Mouse (Mus musculus) thymus, postnatal 4 days (tissue): ENCODE measurements around the gene Sema4d.
A peak's percentile ranks its signal among the peaks of the same experiment; 100 is the strongest.

Source experiments
- DNase-seq: peaks from one replicate; pipeline ENCODE4 v3.0.0; 2021

Gene Sema4d

DNA sequence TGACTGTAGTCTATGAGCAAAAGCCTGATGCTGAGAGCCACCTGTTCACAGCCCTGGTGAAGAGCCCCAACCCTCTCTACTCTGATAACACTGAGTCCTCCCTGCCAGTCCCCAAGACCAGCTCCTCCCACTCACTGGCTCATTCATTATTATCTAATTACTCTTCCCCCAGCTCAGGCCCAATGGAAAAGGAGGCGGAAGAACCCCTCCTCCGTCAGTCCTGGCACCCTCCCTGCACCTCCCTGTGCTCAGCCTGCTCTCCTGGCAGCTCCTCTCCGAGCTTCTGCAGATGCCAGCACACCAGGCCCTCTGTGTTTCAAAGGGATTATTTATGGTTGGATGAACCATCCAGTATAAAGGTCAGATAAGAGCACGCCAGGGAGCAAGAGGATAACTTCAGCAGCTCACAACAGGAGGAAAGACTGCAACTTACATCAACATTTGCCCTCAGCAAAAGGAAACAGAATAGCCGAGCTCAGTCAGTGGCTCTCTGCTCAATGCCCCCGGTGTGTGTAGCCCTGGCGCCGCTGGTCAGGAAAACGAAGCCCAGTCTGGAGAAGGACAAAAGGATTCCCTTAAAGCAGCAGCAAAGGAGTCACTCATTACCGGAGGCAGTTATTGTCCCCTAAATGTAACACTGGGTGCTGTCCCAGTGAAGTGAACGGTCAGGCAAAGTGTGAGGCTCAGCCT lies 16.4 kb downstream of the Sema4d start:
- DNase-seq = no peak

DNA sequence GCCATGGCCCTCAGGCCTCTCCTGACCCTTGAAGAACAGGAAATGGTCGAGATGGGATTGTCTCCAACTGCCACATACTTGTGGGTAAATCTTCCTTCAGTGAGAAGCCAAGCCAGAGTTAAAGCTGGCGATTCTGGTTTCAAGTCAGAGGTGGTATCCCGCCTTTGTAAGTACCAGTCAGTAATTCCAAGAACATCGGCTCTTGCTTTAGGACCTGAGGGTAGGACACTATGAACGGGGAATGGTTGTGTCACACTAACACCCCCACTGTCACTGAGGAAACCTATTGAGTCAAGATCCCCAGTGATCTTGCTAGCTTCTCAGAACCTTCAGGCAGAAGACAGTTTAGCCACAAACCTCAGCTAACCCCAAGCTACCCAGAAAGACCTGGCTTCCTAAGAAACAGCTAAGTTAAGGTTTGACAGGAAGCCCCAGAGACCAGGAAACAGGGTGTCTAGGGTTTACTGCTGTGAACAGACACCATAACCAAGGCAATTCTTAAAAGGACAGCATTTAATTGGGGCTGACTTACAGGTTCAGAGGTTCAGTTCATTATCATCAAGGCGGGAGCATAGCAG lies 17.3 kb downstream of the Sema4d start:
- DNase-seq = no peak

DNA sequence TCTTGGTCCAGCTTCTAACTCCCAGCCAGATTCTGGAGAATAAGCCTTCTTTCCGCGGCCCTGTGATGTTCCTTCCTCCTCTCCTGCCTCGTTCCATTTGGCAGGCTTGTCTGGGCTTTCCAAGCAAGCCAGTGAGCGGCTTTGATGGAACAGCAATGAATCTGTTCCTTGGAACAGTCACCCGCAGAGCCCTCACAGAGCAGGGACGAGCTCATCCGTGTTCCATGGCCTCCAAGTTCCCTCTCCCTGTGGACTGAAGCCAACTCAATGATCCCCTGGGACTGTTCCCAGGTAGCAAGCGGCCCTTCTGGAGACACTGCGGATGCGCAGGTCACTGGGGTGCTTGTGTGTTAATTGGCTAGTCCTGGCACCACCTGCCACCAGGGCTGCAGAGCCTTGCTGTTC lies 21.7 kb downstream of the Sema4d start:
- no peak for DNase-seq

- DNase-seq = no peak
These were observed 22.7 kb downstream of the Sema4d start for GRCm38 (mm10) chr13:51770647-51771427.

DNA sequence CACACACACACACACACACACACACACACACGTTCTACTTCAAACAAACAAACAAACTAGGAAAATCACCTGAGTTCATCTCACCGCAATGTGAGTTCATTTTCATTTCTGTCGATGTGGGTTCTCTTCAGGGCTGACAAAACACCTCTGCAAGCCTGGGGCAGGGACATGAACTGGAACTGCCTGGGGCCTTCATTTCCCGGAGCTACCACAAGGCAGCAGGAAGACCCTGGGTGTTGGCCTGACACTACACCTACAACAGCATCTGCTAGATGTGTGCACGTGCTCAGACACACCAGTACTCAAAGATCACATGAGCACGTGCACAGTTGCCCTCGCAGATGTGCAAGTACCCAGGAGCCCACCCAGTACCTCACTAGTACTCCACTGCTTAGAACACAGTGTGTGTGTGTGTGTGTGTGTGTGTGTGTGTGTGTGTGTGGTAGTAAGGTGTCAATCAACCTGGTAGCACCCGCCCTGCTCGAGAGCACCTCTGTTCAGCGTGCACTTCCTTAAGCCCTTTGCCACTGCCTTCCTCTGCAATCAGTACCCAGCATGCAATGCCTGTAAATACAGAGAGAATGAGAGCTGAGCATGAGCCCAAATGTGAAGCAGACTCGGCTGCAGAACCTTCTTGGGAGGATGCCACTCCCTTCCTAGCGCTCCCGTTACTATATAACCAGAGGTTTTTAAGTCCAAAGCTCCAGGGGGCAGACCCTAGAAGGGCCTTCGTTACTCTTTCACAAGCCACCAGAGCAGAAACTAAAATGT lies 25.4 kb downstream of the Sema4d start:
- DNase-seq = peak; percentile 75

GRCm38 (mm10) chr13:51767513-51767912 lies 26.0 kb downstream of the Sema4d start:
- peak; percentile 71 for DNase-seq

GRCm38 (mm10) chr13:51766756-51767155 lies 26.8 kb downstream of the Sema4d start:
- no peak for DNase-seq

- DNase-seq = no peak
These were observed 28.2 kb downstream of the Sema4d start for GRCm38 (mm10) chr13:51765369-51765768.

DNA sequence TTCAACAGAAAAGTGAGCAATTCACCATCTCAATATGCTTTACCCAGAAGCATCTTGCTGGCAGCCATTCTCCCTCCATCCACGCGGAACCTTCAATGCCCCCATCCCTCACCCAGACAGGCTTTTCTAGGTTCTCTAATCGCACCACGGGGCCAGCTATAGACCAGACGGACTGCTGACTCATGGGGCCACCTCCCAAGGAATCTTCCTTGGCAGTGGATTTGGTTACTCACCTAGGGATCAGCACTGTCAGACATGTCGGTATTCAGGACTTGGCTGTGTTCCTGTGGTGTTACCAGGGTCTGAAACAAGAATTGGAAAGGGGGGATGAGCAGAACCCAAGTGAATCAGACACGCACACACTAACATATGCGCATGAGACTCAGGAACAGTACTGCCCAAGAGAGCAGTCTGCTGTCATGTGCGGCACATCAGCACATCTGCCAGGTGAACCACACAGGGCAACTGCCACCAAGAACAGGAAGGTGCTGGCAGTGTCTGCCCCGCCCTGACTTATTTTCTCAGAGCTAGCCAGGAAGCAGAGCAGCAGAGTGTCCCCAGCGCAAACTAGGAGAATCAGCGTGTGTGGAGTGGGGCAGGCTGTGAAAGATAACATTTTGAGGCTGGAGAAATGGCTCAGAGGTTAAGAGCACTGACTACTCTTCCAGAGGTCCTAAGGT lies 30.4 kb downstream of the Sema4d start:
- DNase-seq = peak; percentile 78

DNA sequence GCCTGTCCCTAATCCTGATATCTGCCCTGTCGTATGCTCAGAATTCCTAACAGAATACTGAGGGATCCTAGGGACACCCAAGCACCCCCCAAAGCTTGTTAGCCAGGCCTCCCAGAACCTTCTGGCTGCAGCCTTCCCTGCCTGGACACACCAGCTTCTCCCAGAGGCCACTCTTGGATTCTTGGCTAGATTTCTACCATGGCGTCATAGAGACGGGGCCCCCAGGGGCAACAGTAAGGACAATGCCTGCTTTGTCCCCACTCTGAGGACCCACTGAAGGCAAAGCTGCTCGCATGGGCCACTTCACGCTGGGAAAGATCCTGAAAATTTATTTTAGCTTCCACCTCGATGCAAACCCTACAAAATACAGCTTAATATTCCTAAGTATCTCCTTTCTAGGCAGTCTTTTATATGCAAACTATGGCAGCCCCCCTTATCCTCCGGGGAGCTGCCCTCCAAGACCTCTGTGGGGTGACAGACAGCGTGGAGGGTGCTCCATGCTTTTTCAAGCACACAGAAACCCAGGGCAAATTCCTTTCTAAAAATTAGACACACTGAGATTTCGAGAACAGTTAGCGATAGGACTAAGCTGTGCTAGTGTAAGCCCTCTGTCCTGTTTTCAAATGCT lies 32.2 kb downstream of the Sema4d start:
- DNase-seq = no peak

DNA sequence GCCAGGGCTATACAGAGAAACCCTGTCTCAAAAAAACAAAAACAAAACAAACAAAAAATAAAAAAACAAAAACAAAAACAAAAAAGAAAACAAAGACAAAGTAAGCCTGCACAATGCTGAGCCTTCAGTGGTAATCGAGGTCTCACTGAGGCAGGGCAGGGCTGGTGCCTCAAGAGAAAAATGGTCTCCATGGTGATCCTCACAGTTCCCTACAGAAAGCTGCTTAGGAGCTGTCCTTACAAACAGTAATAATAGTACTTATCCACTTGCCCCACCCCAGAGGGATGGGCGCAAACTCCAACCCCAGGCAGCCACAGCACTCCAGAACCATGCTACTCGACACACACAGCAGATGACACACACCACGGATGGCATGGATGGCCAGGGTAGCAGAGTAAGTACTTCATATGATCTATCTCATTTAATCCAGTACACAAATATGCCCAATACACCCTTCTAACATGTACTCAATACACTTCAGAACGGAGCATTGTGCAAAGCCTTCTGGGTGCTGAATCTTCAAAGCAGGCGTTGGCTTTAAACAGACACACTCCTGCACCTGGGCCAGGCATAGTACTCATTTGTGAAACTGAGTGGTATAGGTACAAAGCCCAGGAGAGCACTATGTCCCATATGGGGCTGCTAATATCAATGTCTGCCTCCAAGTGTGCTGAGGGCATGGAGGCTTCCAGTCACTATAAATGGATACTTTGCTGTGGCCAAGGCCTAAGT lies 34.1 kb downstream of the Sema4d start:
- peak; percentile 57 for DNase-seq

DNA sequence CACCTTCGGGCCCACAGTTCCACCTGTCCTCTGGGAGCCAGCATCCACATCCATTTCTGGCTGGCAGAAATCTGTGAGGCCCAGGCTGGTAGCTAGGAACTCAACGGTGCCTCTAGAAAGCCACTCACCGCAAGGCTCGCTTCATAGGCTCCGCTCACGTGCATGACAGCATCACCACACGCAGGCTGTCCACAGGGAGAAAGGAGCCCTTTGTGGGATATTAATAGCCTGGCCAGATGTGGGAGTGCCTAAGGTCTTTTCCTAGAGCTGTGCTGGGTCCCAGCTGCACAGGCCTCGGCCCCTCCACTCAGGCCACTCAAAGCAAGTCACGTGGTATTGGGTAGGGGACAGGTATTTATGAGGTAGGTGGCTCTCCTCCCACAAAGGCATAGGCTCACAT lies 35.1 kb downstream of the Sema4d start:
- no peak for DNase-seq

GRCm38 (mm10) chr13:51757099-51757498 lies 36.4 kb downstream of the Sema4d start:
- DNase-seq = no peak

DNA sequence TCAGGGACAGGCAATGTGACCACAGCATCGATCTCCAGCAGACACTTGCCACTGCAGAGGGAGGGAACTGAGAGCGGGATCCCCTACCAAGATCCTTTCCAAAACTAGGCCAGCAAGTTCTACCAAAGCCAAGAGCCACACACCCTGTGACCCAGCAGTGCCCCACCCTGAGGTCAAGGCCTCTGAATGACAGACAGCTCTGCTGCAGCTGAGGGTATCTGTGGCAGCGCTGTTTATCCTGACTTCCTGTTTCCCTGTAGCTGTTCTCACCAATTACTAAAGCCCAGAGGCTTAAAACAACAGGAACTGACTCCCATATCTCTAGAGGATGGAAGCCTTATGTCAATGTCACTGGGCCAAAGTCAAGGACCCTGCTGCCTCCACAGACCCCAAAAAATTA lies 37.0 kb downstream of the Sema4d start:
- DNase-seq = peak; percentile 61

- DNase-seq = no peak
These were observed 37.5 kb downstream of the Sema4d start for GRCm38 (mm10) chr13:51756019-51756418.

DNA sequence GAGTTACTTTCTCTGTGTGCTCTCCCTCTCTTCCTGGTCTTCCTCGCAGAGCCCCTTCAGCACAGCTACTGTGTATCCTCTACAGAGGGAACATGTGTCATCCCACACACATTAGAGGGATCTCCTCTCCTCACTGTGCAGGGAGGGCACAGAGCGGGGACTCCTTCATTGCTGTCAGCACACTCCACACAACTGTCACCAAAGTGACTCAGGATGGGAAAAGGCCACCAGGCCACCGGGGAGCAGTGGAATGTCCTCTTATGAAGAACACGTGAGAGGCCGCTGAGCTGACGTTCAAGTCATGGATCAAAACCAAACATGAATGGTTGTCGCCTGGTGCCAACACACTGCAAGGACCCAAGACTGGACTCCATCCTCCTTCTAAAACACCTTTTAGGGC lies 38.0 kb downstream of the Sema4d start:
- peak; percentile 40 for DNase-seq

GRCm38 (mm10) chr13:51754559-51755126 lies 38.9 kb downstream of the Sema4d start:
- DNase-seq = peak; percentile 52

DNA sequence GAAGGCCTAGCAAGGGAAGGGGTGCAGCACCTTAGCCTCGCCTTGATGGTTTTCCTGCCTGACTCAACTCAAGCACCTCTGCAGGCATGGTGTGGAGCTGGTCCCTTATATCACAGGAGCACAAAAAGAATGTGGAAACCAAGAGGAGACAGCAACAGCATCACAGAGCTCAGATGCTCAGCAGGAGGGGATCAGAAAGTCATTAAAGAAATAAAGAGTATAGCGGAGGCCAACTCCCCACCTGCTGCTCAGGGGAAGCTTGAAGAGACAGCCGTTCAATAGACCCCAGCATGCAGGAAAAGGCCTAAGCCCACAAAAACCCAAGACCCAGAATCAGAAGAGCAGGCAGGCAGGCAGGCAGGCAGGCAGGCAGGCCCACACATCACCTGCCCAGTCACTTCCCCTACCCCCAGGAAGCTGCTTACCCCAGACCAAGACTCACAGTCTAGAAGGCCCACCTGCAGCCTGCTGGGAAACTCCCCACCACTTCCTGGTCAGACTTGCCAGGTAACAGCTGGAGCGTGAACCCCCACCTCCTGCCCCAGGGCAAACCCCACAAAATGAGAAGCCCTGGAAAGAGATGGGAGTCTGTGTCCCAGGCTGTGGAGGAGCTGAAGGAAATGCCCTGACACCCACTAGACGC lies 39.6 kb downstream of the Sema4d start:
- DNase-seq = peak; percentile 68

DNA sequence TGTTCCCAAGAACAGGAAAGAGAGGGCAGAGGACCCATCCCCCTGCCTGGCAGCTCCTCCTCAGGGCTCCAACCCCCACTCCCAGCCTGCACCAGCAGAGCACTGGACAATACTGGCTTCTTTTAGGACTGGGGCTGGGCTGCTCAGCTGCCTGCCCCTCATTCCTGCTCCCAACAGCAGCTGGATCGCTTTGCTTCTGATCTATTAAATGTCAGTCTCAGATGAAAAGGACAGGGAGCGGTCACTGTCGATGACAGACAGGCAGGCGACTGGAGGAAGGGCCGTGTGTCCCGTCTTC lies 40.4 kb downstream of the Sema4d start:
- DNase-seq = no peak

- DNase-seq = no peak
These were observed 41.0 kb downstream of the Sema4d start for GRCm38 (mm10) chr13:51752346-51753167.
